Mouse (Mus musculus): ENCODE results near the gene Fgfr4. TPM values are rescaled to one million over a fixed set of nuclear protein-coding genes. Genes with fewer than 3 reads are reported as not detected.

The Fgfr4 gene
- total RNA-seq, 2 experiments from 2014 or later: 6.6 to 6.7 TPM

DNA sequence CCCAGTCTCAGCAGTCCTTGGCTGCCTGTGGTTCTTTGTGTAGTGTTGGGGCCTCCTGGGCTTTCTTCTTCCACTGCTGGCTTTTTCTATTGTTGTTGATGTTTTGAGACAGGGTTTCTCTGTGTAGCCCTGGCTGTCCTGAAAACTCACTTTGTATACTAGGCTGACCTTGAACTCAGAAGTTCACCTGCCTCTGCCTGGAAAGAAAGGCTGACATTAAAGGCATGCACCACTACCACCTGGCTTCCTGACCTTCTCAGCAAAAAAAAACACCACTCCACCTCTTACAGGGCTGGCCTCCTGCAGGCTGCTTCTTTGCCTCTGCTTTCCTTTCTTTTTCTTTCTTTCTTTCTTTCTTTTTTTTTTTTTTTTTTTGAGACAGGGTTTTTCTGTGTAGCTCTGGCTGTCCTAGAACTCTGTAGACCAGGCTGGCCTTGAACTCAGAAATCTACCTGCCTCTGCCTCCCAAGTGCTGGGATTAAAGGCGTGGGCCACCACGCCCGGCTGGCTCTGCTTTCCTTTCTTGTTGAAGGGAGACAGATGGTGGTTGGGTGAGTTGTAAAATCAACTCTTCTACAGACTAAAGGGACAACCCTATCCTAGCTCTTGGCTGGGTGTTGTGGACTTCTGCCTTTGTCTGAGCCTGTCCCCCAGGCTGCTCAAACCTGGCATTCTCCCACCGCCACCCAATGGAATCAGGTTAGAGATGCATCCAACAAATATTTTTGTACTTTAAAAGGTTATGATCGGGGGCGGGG is 53.2 kb downstream of the Fgfr4 start:
- DNase-seq: no peak
- intact Hi-C loops (cut with DNase I; ENCODE audit: low total_unique reads): no loop called here

DNA sequence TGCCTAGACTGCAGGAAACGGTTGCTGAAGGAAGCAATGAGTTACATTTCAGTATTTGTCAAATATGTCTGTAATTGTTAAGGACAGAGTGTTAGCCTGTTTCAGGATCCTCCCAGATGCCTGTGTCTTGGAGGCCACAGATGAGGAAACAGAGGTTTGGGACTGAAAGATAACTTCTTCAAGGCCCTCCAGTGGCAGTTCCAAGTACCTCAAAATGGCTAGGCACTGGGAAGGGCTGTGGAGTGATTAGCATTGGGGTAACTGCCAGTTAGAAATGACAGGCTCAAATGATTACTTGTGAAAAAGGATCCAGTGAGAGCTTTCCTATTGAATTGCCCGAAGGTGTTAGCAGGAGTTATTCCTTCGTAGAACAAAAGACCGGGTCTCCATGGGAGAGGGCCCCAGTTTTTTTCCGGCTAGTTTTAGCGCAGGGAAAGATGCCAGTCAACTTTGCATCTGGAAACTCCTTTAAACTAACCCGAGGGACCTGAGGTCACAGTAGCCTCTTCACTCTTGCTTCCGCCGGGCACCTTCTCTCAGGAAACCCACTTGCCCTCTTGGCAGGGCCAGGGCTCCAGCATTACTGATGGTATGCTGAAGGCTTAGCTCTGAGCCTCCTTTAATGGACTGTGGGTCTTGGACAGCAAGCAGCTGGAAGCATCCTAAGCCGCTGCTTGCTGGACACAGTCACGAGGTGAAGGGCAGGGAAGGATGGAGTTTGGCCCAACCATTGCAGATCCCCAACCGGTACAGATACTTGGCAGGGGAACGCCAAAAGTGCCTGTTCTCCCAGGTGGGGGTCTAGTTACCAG is 56.6 kb downstream of the Fgfr4 start:
- intact Hi-C loops (cut with DNase I; ENCODE audit: low total_unique reads): no loop called here
- DNase-seq: peak; percentile 20

DNA sequence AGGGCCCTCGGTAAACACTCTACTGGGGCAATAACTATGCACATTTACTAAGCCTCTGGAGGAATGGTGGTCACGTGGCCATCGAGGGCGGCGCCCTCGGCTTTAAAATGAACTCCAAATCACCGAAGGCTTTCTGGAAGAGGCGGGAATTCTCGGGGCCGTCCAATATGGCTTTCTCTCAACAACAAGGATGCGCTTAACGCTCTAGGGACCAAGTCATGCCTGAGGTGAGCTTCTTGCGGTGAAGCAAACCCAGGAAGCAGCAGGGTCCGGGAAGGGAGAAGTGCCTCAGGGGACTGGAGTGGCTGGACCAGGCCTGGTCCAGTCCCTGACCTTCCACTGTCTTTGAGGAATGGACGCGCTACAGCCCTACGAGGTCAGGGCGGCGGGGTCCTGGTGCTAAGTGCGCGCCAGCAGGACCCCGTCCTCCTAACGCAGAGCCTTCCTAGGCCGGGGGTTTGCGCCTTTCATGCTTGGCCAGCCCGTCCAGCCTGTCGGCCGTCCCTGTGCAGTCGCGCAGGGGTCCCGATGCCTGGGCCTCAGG is 57.3 kb downstream of the Fgfr4 start, which contains the start of gene Nsd1:
Nsd1 (plus strand) TSS at position 134 of the 544 bp plus-strand sequence.
- intact Hi-C loops (cut with DNase I; ENCODE audit: low total_unique reads): no loop called here
- DNase-seq: peak; percentile 54

DNA sequence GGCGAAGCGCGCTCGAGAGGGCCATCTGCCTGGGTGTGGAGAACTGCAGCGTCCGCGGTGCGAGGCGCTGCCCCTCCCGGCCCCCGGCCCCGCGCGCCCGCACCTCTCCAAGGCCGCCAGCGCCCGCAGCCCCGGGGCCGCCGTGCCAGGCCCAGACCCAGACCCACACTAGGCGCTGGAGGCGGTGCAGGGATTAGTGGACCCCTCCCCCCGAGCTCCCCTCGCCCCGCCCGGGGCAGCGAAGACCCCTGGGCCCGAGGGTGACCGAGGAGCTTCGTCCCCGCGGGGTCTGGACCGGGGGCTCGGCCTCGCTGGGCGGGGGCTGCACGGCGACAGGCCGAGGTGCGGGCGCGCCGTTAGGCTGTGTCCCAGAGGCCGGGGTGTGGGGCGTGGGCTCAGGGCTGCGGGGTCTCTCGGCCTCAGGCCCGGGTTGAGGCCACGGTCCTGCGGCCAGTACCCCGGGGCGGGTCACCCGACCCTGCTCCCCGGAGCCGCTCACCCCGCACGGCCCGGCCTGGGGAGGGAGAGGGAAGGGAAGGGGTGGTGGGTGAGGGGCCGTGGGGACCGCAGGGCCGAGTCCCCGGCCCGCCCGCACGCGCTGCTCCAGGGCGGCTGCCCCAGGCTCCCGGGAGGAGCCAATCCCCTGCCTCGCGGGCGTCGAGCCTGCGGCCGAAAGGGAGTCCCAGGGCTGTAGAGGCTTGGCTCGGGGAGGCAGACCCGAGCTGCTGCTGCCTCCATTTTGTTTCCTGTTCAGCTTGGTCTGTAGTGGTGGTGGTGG is 57.9 kb downstream of the Fgfr4 start:
- intact Hi-C loops (cut with DNase I; ENCODE audit: low total_unique reads): no loop called here
- peak; percentile 50 for DNase-seq

DNA sequence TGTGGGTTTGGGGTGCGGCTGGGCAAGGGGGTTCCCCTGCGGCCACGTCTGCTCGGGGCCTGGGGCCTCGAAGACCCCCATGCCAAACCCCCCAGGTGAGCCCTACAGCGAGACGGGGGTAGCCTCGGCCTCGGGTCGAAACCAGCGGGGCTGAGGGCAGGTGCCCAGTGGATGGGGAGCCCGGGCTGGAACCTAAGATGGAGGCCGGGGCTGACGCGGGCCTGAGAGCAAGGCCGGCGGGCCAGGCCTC is 58.5 kb downstream of the Fgfr4 start:
- no peak for DNase-seq

DNA sequence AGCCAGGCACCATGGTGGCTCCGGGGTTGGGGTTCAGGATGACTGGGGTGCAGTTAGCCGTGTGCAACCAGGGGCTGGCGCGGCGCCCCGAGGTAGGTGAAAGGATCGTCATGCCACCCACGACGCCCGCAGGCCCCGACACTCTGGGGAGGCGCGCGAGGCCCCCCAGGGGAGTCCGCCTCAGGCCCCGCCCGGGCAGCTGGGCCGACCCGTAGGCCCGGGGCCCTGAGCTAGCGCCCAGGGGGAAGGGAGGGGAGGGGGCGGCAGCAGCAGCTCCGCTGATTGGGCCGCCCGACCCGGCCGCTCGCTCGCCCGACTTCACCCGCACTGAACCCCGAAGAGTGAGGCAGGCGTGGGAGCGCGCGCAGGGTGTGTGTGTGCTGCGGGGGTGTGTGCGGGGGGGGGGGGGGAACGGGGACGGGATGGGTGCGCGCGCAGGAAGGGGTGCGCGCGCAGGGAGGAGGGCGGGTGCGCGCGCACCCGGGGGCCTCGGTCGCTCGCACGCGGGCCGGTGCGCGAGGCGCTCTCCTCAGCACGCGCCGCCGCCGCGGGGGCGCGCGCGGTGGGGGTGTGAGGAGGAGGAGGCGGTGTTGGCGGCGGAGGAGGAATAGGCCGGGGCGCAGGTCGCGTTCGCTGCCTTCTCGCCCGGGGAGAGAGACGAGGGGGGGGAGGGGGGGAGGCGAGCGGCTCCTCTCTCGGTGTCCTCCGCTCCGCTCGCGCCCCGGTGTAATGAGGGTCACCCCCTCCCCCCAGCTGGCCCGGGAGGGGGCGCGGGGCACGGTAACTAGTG is 59.0 kb downstream of the Fgfr4 start:
- intact Hi-C loops (cut with DNase I; ENCODE audit: low total_unique reads): no loop called here

More for the DNA sequence above, 58.5 kb downstream of the Fgfr4 start:
- intact Hi-C loops (cut with DNase I; ENCODE audit: low total_unique reads): no loop called here

DNA sequence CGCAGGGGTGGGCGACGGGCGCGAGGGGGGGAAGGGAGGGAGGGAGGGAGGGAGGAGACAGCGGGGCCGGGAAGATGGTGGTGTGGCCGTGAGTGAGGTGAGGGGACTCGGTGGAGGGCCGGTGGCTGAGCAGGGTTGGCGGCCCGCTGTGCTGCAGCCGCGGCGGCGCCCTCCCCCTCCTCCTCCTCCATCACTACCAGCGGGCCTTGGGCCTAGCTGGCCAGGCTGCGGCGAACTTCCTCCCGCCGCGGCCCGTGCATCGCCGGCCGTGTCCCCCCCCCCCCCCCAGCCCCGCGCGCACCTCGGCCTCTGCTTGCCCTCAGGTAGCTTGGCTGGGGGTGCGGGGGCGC is 59.5 kb downstream of the Fgfr4 start:
- DNase-seq: no peak
- intact Hi-C loops (cut with DNase I; ENCODE audit: low total_unique reads): no loop called here

More for the DNA sequence above, 59.0 kb downstream of the Fgfr4 start:
- DNase-seq: peak; percentile 89

DNA sequence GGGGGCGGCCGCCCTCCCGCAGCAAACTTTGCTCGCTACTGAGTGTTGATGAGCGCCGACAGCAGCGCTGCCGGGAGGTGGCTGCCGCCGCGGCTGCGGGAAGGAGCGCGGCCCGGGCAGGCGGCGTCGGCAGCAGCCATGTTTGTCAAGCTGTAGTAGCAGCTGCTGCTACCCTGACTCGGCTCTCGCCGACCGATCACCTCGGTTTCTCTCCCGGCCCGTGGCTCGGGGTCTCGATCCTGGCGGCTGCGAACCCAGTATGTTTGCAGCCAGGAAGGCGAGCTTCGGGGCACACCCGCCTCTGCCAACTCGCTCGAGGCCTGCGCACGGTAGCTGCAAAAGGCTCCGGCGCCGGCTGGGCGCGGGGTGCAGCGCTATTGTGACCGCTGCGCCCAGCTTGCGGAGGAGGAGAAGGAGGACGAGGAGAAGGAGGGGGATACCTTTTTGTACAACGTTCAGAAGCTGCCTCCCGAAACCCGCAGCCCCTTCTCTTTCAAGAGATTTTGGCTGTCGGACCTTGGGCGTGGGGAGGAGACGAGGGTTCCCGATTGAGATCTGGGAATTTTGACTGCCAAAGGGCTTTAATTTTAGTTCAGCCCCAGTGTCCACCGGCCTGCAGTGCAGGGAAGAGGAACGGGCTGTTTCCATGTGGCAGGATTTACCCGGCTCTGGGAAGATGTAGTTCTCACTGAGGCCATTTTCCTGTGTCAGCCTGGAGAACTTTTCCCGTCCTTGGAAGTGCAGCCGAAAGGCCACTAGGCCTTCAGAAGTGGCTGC is 60.1 kb downstream of the Fgfr4 start:
- intact Hi-C loops (cut with DNase I; ENCODE audit: low total_unique reads): no loop called here
- DNase-seq: peak; percentile 58

DNA sequence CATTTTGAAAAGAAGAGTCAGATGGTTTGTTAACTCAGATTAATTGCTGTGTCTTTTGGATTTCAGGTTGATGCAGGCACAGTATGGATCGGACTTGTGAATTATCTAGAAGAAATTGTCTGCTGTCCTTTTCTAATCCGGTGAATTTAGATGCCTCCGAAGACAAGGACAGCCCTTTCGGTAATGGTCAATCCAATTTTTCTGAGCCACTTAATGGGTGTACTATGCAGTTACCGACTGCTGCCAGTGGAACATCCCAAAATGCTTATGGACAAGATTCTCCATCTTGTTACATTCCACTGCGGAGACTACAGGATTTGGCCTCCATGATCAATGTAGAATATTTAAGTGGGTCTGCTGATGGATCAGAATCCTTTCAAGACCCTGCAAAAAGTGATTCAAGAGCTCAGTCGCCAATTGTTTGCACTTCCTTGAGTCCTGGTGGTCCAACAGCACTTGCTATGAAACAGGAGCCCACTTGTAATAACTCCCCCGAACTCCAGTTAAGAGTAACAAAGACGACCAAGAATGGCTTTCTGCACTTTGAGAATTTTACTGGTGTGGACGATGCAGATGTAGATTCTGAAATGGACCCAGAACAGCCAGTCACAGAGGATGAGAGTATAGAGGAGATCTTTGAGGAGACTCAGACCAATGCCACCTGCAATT is 60.8 kb downstream of the Fgfr4 start:
- intact Hi-C loops (cut with DNase I; ENCODE audit: low total_unique reads): no loop called here
- no peak for DNase-seq

Other genes with a start within 250 kb of the Fgfr4 start
- gene Unc5a, start 203.2 kb upstream of the Fgfr4 start, total RNA-seq (2021): 1 to 10 TPM; 3.5 to 4.2 TPM
- under 1 TPM; 0.45 to 0.80 TPM for gene Hk3, start 131.3 kb upstream of the Fgfr4 start, total RNA-seq (2021)
- gene Uimc1, start 52.3 kb upstream of the Fgfr4 start, total RNA-seq (2021): 10 to 100 TPM; 13.9 to 15.3 TPM
- gene Zfp346, start 47.3 kb upstream of the Fgfr4 start, total RNA-seq (2021): 10 to 100 TPM; 10.2 to 11.2 TPM
- not detected for gene Gm17617, start 19.1 kb upstream of the Fgfr4 start, total RNA-seq (2021)
- 10 to 100 TPM; 55.6 to 59.2 TPM for gene Nsd1, start 57.1 kb downstream of the Fgfr4 start, total RNA-seq (2021)
- gene Prelid1, start 167.9 kb downstream of the Fgfr4 start, total RNA-seq (2021): 10 to 100 TPM; 48.0 to 59.0 TPM
- gene Rab24, start 169.3 kb downstream of the Fgfr4 start, total RNA-seq (2021): 10 to 100 TPM; 31.1 to 31.7 TPM
- gene Mxd3, start 177.2 kb downstream of the Fgfr4 start, total RNA-seq (2021): 1 to 10 TPM; 3.0 to 3.4 TPM
- gene Lman2, start 210.1 kb downstream of the Fgfr4 start, total RNA-seq (2021): 10 to 100 TPM; 32.2 to 34.6 TPM
- gene Rgs14, start 217.1 kb downstream of the Fgfr4 start, total RNA-seq (2021): under 1 TPM; 0.22 to 0.29 TPM
- gene Slc34a1, start 245.5 kb downstream of the Fgfr4 start, total RNA-seq (2021): not detected